Mouse (Mus musculus): ENCODE data around the gene Nuak1.

GRCm38 (mm10) chr10:84338752-84339151, 101.6 kb downstream of the Nuak1 start:
- TF ChIP-seq POLR2A (IDR thresholded peaks at IDR 0.05; ENCODE audit: extremely low read depth, insufficient read depth, low read length) (no peak), CTCF (IDR thresholded peaks at IDR 0.05; ENCODE audit: low read depth, low read length) (no peak)

Measured in liver, adult 2 months (tissue).